Mouse (Mus musculus): ENCODE data around the gene Tomm6. TPM values are rescaled to one million over a fixed set of nuclear protein-coding genes. Genes with fewer than 3 reads are reported as not detected.

The Tomm6 gene
- total RNA-seq (2014; rRNA removed): 67.0 and 73.9 TPM in 2 replicates
- 329 and 353 TPM in 2 replicates for polyA plus RNA-seq (2015; fragmentation: Nextera tagmentation; extraction: Ambion mirVana)

DNA sequence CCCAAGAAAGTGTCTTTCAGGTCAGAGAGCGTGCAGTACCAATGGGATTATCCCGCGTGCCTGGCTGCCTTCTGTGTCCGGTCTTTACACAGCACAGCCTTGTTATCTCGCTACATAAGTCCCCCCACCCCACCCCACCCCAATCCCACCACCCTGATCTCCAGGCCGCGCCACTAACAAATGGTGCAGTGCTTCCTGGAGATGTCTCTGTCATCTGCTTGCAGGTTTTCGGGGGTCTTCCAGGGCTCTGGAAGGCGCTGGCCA, at the start of gene Tomm6:
Gene Tomm6 (minus strand): TSS at position 43 of the 264 bp plus-strand sequence.
- no peak for TF ChIP-seq CTCF (IDR thresholded peaks at IDR 0.05; ENCODE audit: low read depth)
- Histone ChIP-seq H3K9me3 (ENCODE audit: low read length) (no peaks in the 10 kb centered on the region), H3K27ac (ENCODE audit: low read depth, low read length) (peak within 1 kb of the TSS; percentile 90), H3K4me2 (ENCODE audit: low read depth) (peak within 1 kb of the TSS; percentile 91), H3K4me1 (ENCODE audit: insufficient read depth) (0 out of 2 replicates have a peak, but pooled peaks cover 13% of the 10 kb centered on the region), H3K4me3 (ENCODE audit: low read depth, low read length) (peak within 1 kb of the TSS; percentile 63), H3K27me3 (ENCODE audit: insufficient read depth, low read length) (no peaks in the 10 kb centered on the region), H3K9ac (peak within 1 kb of the TSS; percentile 78), H3K36me3 (ENCODE audit: insufficient read depth) (peaks cover 16% of the 10 kb centered on the region; the same call in 1 of the 2 replicates)
- under 1% methylated on average over 9 of the region's 9 CpGs for WGBS
- DNase-seq (no peak), ATAC-seq (no peak)

DNA sequence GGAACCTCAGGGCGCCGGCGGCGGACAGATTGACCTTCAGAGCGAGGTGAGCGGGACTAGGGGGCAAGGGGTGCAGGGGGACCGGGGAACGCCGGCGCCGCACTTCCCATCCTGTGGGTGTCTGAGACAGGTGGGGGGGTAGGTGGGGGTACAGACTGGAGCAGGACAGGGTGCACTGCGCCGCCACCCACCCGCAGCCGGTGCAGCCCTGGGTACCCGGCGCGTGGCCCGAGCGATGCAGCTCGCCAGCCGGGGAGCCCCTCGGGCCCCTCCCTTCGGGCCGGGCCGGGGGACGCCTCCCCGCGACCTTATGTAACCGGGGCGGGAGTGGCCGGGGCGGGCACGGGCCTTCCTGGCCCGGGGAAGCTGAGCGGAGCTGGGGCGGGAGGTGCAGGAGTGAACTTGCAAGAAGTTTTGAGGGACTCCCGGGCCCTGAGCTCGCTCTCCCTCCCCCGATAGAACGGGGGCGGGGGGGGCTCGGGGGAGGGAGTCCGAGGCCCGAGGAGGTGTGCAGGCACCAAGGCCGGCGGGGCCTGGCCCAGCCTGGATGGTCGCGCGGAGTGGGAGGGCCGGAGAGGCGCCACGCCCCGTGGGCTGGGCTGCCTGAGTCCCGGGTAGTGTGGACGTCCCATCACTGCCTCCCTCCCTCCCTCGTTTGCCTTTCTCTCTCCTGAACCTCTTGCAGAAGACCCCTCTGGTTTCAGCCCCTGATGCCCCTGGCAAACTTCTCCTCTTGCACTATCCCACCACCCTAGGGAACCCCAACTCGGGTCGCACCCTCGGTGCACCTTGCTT, 49.3 kb upstream of the Tomm6 start:
- 0 out of 2 replicates have a peak, but pooled peaks cover 3% of the 10 kb centered on the region for H3K4me1 ChIP-seq (ENCODE audit: insufficient read depth)
- H3K9ac ChIP-seq: peak overlapping the region; percentile 46
- H3K36me3 ChIP-seq (ENCODE audit: insufficient read depth): no peaks in the 10 kb centered on the region
- no peaks in the 10 kb centered on the region for H3K9me3 ChIP-seq (ENCODE audit: low read length)
- TF ChIP-seq CTCF (IDR thresholded peaks at IDR 0.05; ENCODE audit: low read depth): no peak
- H3K27me3 ChIP-seq (ENCODE audit: insufficient read depth, low read length): peaks cover 14% of the 10 kb centered on the region
- H3K4me3 ChIP-seq (ENCODE audit: low read depth, low read length): peak overlapping the region; percentile 52
- peak overlapping the region; percentile 95 for H3K4me2 ChIP-seq (ENCODE audit: low read depth)
- peak; percentile 47 for ATAC-seq
- H3K27ac ChIP-seq (ENCODE audit: low read depth, low read length): no peak overlapping the region
- WGBS: 3% methylated on average over 31 of the region's 60 CpGs
- DNase-seq: peak; percentile 12

DNA sequence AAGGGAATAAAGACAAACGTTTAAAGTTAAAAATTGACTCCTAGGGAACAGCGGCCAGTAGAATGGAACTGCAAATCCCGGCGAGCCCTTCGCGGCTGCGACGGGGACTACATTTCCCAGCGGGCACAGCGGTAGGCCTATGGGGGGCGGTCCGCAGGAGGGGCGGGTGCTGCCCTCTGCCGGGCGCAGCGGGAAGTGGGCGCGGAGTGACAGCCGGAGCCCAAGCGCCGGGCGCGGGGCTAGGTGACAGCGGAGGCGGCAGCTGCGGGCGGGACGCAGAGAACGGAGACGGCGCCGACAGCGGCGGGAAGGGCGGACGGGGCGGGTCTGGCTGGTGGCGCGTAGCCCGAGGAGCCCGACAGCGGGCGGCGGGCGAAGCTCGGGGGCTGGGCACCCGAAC, 48.7 kb upstream of the Tomm6 start, which contains the start of gene Tfeb:
Gene Tfeb (plus strand): TSS at position 175 of the 400 bp plus-strand sequence.
- WGBS: 2% methylated on average over 37 of the region's 47 CpGs
- peak; percentile 96 for TF ChIP-seq CTCF (IDR thresholded peaks at IDR 0.05; ENCODE audit: low read depth)
- Histone ChIP-seq H3K36me3 (ENCODE audit: insufficient read depth) (no peaks in the 10 kb centered on the region), H3K9me3 (ENCODE audit: low read length) (no peaks in the 10 kb centered on the region), H3K9ac (peak within 1 kb of the TSS; percentile 46), H3K4me1 (ENCODE audit: insufficient read depth) (0 out of 2 replicates have a peak, but pooled peaks cover 3% of the 10 kb centered on the region), H3K27me3 (ENCODE audit: insufficient read depth, low read length) (peaks cover 14% of the 10 kb centered on the region), H3K4me2 (ENCODE audit: low read depth) (peak within 1 kb of the TSS; percentile 95), H3K27ac (ENCODE audit: low read depth, low read length) (no peak within 1 kb of the TSS), H3K4me3 (ENCODE audit: low read depth, low read length) (peak within 1 kb of the TSS; percentile 52)
- DNase-seq (peak; percentile 95), ATAC-seq (peak; percentile 95)

DNA sequence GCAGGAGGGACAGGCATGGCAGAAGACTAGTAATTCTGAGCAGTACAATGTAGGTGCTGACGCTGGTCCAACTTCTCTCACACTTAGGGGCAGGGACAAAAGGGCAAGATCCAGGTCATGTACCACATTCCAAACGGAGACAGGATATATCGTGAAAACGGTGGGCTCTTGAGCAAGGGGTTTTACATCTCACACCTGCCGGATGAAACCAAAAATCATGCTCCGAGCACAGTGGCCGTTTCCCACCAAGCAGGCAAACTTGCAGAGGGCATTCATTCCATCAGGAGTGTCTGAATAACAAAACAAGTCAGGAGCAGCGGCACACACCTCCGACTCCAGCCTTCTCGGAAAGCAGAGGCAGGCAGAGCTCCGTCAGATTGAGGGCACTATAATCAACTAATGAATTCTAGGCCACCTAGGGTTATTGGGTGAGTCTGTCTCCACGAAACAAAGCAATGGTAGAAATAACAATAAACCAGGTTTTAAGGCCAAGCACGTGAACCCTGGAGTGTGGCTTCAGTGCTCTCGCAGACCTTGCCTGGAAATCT, 47.4 kb upstream of the Tomm6 start:
- TF ChIP-seq CTCF (IDR thresholded peaks at IDR 0.05; ENCODE audit: low read depth): no peak

DNA sequence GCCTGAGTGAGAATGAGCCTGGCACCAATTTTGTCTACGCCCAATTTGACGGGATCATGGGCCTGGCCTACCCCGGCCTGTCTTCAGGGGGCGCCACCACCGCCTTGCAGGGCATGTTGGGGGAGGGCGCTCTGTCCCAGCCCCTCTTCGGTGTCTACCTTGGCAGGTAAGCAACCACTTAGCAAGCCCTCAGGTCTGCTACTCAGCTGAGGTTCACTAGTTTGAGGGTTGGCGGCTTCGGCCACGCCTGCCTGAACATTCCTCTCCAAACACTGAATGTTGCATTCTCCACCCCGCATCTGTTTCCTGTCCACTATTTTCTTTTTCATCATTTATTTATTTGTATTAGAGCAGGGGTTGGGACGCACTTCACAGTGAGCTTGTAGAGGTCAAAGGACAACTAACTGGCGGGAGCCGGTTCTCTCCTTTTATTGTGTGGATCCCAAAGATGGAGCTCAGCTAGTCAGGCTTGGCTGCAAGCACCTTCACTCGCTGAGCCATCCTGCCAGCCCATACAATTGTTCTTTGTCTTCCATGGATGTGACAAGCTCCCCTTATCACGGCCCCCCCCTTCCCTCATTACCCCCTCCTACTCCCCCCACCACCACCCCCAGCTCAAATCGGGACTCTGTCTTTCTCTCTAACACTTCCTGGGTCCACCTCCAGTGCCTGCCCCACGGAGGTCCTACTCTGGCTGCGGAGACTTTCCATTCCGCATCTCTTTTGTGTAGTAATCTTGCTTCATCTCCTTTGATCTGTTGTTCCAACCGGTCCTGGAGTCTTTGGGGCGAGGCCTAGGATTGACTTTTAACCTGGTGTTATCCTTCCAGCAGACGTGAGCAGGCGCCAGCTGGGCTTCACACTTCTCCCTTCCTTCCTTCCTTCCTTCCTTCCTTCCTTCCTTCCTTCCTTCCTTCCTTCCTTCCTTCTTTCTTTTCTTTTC, 42.7 kb upstream of the Tomm6 start:
- no peak overlapping the region for H3K27ac ChIP-seq (ENCODE audit: low read depth, low read length)
- no peaks in the 10 kb centered on the region for H3K9me3 ChIP-seq (ENCODE audit: low read length)
- TF ChIP-seq CTCF (IDR thresholded peaks at IDR 0.05; ENCODE audit: low read depth): no peak
- no peaks in the 10 kb centered on the region for H3K4me1 ChIP-seq (ENCODE audit: insufficient read depth)
- no peak for ATAC-seq
- H3K9ac ChIP-seq: no peak overlapping the region
- WGBS: 50% methylated on average over 24 of the region's 24 CpGs
- no peaks in the 10 kb centered on the region for H3K27me3 ChIP-seq (ENCODE audit: insufficient read depth, low read length)
- H3K4me2 ChIP-seq (ENCODE audit: low read depth): no peak overlapping the region
- no peaks in the 10 kb centered on the region for H3K36me3 ChIP-seq (ENCODE audit: insufficient read depth)
- DNase-seq: no peak
- H3K4me3 ChIP-seq (ENCODE audit: low read depth, low read length): no peak overlapping the region

More for the DNA sequence above, 47.4 kb upstream of the Tomm6 start:
- Histone ChIP-seq H3K27ac (ENCODE audit: low read depth, low read length) (no peak overlapping the region), H3K27me3 (ENCODE audit: insufficient read depth, low read length) (peaks cover 14% of the 10 kb centered on the region), H3K4me1 (ENCODE audit: insufficient read depth) (0 out of 2 replicates have a peak, but pooled peaks cover 3% of the 10 kb centered on the region), H3K4me3 (ENCODE audit: low read depth, low read length) (no peak overlapping the region), H3K9me3 (ENCODE audit: low read length) (no peaks in the 10 kb centered on the region), H3K36me3 (ENCODE audit: insufficient read depth) (no peaks in the 10 kb centered on the region), H3K9ac (no peak overlapping the region), H3K4me2 (ENCODE audit: low read depth) (no peak overlapping the region)
- DNase-seq (no peak), ATAC-seq (no peak)
- WGBS: 74% methylated on average over 14 of the region's 14 CpGs

DNA sequence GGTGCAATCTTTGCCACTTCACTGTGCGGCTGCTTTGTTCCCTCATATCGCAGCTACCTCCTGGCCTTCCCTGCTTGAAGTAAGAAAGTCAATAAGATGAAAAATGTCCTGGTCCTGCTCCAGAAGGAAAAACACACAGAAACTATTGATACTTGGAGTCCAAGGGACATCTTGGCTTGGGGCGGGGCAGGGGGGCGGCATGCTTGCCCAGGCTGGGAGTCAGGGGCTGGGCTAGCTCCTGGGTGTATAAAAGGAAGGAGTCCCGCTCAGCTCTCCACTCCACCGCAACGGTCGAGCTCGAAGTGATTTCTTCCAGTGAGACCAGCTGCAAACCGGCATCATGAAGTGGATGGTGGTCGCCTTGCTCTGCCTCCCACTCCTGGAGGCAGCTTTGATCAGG, 38.4 kb upstream of the Tomm6 start, which contains the start of gene Pgc:
Gene Pgc (plus strand): TSS at position 277 of the 400 bp plus-strand sequence.
- H3K9ac ChIP-seq: no peak within 1 kb of the TSS
- no peak within 1 kb of the TSS for H3K27ac ChIP-seq (ENCODE audit: low read depth, low read length)
- 81% methylated on average over 11 of the region's 11 CpGs for WGBS
- H3K9me3 ChIP-seq (ENCODE audit: low read length): no peaks in the 10 kb centered on the region
- H3K4me2 ChIP-seq (ENCODE audit: low read depth): no peak within 1 kb of the TSS
- no peak for ATAC-seq
- H3K27me3 ChIP-seq (ENCODE audit: insufficient read depth, low read length): no peaks in the 10 kb centered on the region
- H3K4me3 ChIP-seq (ENCODE audit: low read depth, low read length): no peak within 1 kb of the TSS
- no peaks in the 10 kb centered on the region for H3K36me3 ChIP-seq (ENCODE audit: insufficient read depth)
- no peak for DNase-seq
- TF ChIP-seq CTCF (IDR thresholded peaks at IDR 0.05; ENCODE audit: low read depth): no peak
- no peaks in the 10 kb centered on the region for H3K4me1 ChIP-seq (ENCODE audit: insufficient read depth)

Data from forebrain, postnatal 0 days (tissue).